Mouse (Mus musculus): ENCODE measurements around the gene Leprot.

DNA sequence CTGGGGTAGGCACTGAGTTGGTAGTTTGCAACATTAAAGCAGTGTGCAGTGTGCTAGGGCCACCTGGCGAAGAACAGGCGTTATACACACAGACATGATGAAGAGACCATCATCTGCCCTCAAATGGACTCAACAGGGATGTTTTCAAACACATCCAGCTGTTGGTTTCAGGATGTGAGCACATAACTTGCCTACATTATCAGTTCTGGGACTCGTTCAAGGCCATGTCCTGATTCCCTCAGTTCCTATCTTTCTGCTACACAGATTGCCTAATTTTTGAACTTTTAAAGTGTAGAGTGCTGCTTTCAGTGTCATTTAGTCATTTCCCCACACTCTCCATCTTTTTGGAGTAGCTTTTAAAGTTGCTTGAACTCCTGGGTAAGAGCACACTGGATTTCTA lies 35.6 kb downstream of the Leprot start:
- no peak for TF ChIP-seq CTCF (IDR thresholded peaks at IDR 0.05; ENCODE audit: borderline replicate concordance, insufficient read depth, low read depth, low read length)
- no peak for TF ChIP-seq POLR2A (IDR thresholded peaks at IDR 0.05; ENCODE audit: borderline replicate concordance, insufficient read depth, low read length)
